In genomic region chr19:44578038-44578437, GRCm38 (mm10) we compare ENCODE assay signal across 29 mouse cellular contexts. TPM values are rescaled to one million over a fixed set of nuclear protein-coding genes. Genes with fewer than 3 reads are reported as not detected.
A peak's percentile ranks its signal among the peaks of the same experiment; 100 is the strongest.
DNase-seq lines count a peak whose midpoint lies in the region; ATAC-seq lines count a peak whose summit lies in the region.
"Had no signal": no experiment of that assay in that cellular context is flagged by ENCODE, and none has a peak within 500 bp of the region (broad histone marks: within the 10 kb centered on the region; RNA-seq: fewer than 3 reads in every experiment).

No protein-coding gene starts in this region.

- peaks cover 31% of the 10 kb centered on the region for H3K36me3 ChIP-seq in kidney, embryonic 15.5 days

- H3K27me3 ChIP-seq in kidney, embryonic 15.5 days, result no peaks in the 10 kb centered on the region
- H3K27me3 ChIP-seq: embryonic facial prominence, embryonic 12.5 days; hindbrain, embryonic 12.5 days; liver, embryonic 13.5 days; lung, embryonic 15.5 days; Patski had no signal

- no peak overlapping the region for H3K27ac ChIP-seq in kidney, embryonic 15.5 days
- H3K27ac ChIP-seq: embryonic facial prominence, embryonic 12.5 days; heart, adult 2 months; heart, embryonic 13.5 days; hindbrain, embryonic 12.5 days; limb, embryonic 13.5 days; liver, embryonic 13.5 days; lung, embryonic 15.5 days had no signal

- 82% methylated on average over 1 of the region's 1 CpGs for WGBS in kidney, embryonic 15.5 days

- H3K9me3 ChIP-seq in kidney, embryonic 15.5 days (replicated peaks), result no peaks in the 10 kb centered on the region
- H3K9me3 ChIP-seq: embryonic facial prominence, embryonic 12.5 days; heart, embryonic 13.5 days; hindbrain, embryonic 12.5 days; limb, embryonic 13.5 days; liver, embryonic 13.5 days; lung, embryonic 15.5 days had no signal

- no peak overlapping the region for H3K9ac ChIP-seq in kidney, embryonic 15.5 days
- H3K9ac ChIP-seq: embryonic facial prominence, embryonic 12.5 days; forebrain, postnatal 0 days; heart, embryonic 13.5 days; hindbrain, embryonic 12.5 days; limb, embryonic 13.5 days; liver, embryonic 13.5 days; lung, embryonic 15.5 days had no signal

- H3K4me1 ChIP-seq in kidney, embryonic 15.5 days, result peaks cover 16% of the 10 kb centered on the region
- H3K4me1 ChIP-seq: embryonic facial prominence, embryonic 12.5 days; heart, embryonic 13.5 days; hindbrain, embryonic 12.5 days; limb, embryonic 13.5 days; liver, embryonic 13.5 days; lung, embryonic 15.5 days had no signal

- peak; percentile 51 for ATAC-seq in inflammation-experienced regulatory T-cells, adult 6 months
- no peak for ATAC-seq in kidney, embryonic 15.5 days (replicated peaks; ENCODE audit: low FRiP score)
- ATAC-seq: forebrain, postnatal 0 days; Patski had no signal

- peak; percentile 25 for DNase-seq in CD4-positive, CD25-positive, alpha-beta regulatory T cell, adult 2 months (ENCODE audit: low read depth, low spot score)
- peak; percentile 55 for DNase-seq in T-cell, adult 2 months (ENCODE audit: low spot score)
- DNase-seq in thymus, postnatal 10 days (ENCODE audit: low spot score in 2 of 2), result peak; percentile 17 to 18
- no peak for DNase-seq in right cerebral cortex, postnatal 25 days
- DNase-seq in embryo, embryonic 10 days (ENCODE audit: low spot score), result no peak
- no peak for DNase-seq in kidney, postnatal 14 days
- DNase-seq: adrenal gland, adult 8-10 months; cerebellum, adult 2 months; cerebellum, postnatal 36 days; forebrain, postnatal 0 days; gastrocnemius, postnatal 25 days; heart, adult 2 months; heart, postnatal 14 days; kidney, adult 2 months; kidney, postnatal 25 days; layer of hippocampus, postnatal 36 days; liver, embryonic 13.5 days had no signal

- H3K4me3 ChIP-seq in kidney, embryonic 15.5 days (replicated peaks), result no peak overlapping the region
- H3K4me3 ChIP-seq: embryonic facial prominence, embryonic 12.5 days; heart, adult 2 months; heart, embryonic 13.5 days; hindbrain, embryonic 12.5 days; limb, embryonic 13.5 days; liver, embryonic 13.5 days; lung, embryonic 15.5 days had no signal

- H3K4me2 ChIP-seq in kidney, embryonic 15.5 days, result no peak overlapping the region
- H3K4me2 ChIP-seq: embryonic facial prominence, embryonic 12.5 days; heart, embryonic 13.5 days; hindbrain, embryonic 12.5 days; limb, embryonic 13.5 days; liver, embryonic 13.5 days; lung, embryonic 15.5 days; midbrain, embryonic 11.5 days had no signal

RNA-seq across cellular contexts. Expression of gene Hif1an, which starts 15.4 kb away (rescaled TPM):
- polyA plus RNA-seq in inflammation-experienced regulatory T-cells, adult 6 months (2017; shearing (Covaris generic)), result 10 to 100 TPM; 22.7 to 27.5 (median 26.2) TPM
- 32.4 and 32.5 TPM in 2 replicates for polyA plus RNA-seq in kidney, embryonic 15.5 days (2015; fragmentation: Nextera tagmentation; extraction: Ambion mirVana)

RNA-seq across cellular contexts. Expression of gene Ndufb8, which starts 22.8 kb away (rescaled TPM):
- 100 to 1,000 TPM; 232 to 355 (median 274) TPM for polyA plus RNA-seq in inflammation-experienced regulatory T-cells, adult 6 months (2017; shearing (Covaris generic))
- polyA plus RNA-seq in kidney, embryonic 15.5 days (2015; fragmentation: Nextera tagmentation; extraction: Ambion mirVana), result 599 and 609 TPM in 2 replicates

RNA-seq across cellular contexts. Expression of gene Gm20538, which starts 25.4 kb away (rescaled TPM):
- polyA plus RNA-seq in inflammation-experienced regulatory T-cells, adult 6 months (2017; shearing (Covaris generic)), result not detected
- polyA plus RNA-seq in kidney, embryonic 15.5 days (2015; fragmentation: Nextera tagmentation; extraction: Ambion mirVana), result not detected in 2 replicates
- polyA plus RNA-seq: cerebellum, adult 2 months; embryonic facial prominence, embryonic 12.5 days; forebrain, embryonic 11.5 days; forebrain, postnatal 0 days; heart, adult 2 months; heart, embryonic 13.5 days; hindbrain, embryonic 12.5 days; kidney, adult 2 months; limb, embryonic 13.5 days; liver, embryonic 13.5 days; lung, embryonic 15.5 days; midbrain, embryonic 11.5 days; midbrain, postnatal 0 days; Patski; testis, adult 2 months had no signal

RNA-seq across cellular contexts. Expression of gene Sec31b, which starts 32.4 kb away (rescaled TPM):
- polyA plus RNA-seq in inflammation-experienced regulatory T-cells, adult 6 months (2017; shearing (Covaris generic)), result 1 to 10 TPM in 2 of 3 experiments, under 1 TPM in 1; 0.65 to 5.5 (median 1.9) TPM
- polyA plus RNA-seq in kidney, embryonic 15.5 days (2015; fragmentation: Nextera tagmentation; extraction: Ambion mirVana), result 1.1 and 1.3 TPM in 2 replicates

Comparison
In these comparisons a context has a peak if more than half of its experiments do, and no peak if none do; other contexts are left out.
1. DNase-seq: peak in CD4-positive, CD25-positive, alpha-beta regulatory T cell, adult 2 months (single experiment), T-cell, adult 2 months (single experiment) and thymus, postnatal 10 days (2 of 2); none in right cerebral cortex, postnatal 25 days (single experiment), embryo, embryonic 10 days (single experiment) and kidney, postnatal 14 days (single experiment).